Mouse (Mus musculus): ENCODE measurements around the gene Tph1.

DNA sequence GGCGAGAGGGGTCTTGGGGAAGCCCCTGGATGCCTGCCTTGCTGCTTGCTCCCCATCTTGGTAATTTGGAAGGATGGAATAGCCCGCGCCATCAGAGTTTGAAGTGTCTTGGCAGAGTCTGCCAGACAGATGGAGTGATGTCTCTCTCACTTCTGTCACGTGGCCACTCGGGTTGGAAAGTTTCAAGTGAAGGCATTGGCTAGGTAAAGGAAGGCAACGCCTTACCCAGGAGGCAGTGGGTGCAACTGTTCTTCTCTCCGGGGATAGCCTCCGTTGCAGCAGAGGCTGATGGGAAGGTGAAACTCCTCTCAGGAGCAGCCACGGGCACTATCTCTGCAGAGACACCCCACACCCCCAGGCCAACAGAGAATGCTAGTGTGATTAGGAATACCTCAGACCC lies 48.1 kb upstream of the Tph1 start:
- TF ChIP-seq CTCF (conservative IDR thresholded peaks at IDR 0.05; ENCODE audit: low read length): no peak
- TF ChIP-seq POU5F1 (IDR thresholded peaks at IDR 0.05; ENCODE audit: borderline replicate concordance, low read length): no peak
